ENCODE assay signal across 7 mouse cellular contexts in genomic region chr19:58456491-58457061, GRCm38 (mm10). TPM values are rescaled to one million over a fixed set of nuclear protein-coding genes. Genes with fewer than 3 reads are reported as not detected.
A peak's percentile ranks its signal among the peaks of the same experiment; 100 is the strongest.
DNase-seq lines count a peak whose midpoint lies in the region; ATAC-seq and TF ChIP-seq lines count a peak whose summit lies in the region.

No protein-coding gene starts in this region.

- H3K4me1 ChIP-seq in lung, embryonic 16.5 days (replicated peaks; ENCODE audit: control insufficient read depth, insufficient read depth, low read length) = peaks cover 13% of the 10 kb centered on the region
- peaks cover 50% of the 10 kb centered on the region for H3K4me1 ChIP-seq in forebrain, embryonic 15.5 days
- H3K4me1 ChIP-seq in liver, postnatal 0 days (ENCODE audit: insufficient read depth) = peaks cover 11% of the 10 kb centered on the region

- no peaks in the 10 kb centered on the region for H3K36me3 ChIP-seq in lung, embryonic 16.5 days (ENCODE audit: control insufficient read depth, insufficient read depth, low read length)
- H3K36me3 ChIP-seq in forebrain, embryonic 15.5 days = no peaks in the 10 kb centered on the region
- H3K36me3 ChIP-seq in liver, postnatal 0 days (replicated peaks; ENCODE audit: insufficient read depth, low read length) = 0 out of 2 replicates have a peak, but pooled peaks cover under 1% of the 10 kb centered on the region

- no peak for DNase-seq in lung, postnatal 10 days
- DNase-seq in liver, postnatal 0 days = peak; percentile 33
- no peak for DNase-seq in right cerebral cortex, postnatal 25 days
- no peak for DNase-seq in frontal cortex, postnatal 14 days (ENCODE audit: low spot score in 2 of 2)

- H3K9ac ChIP-seq in lung, embryonic 16.5 days (ENCODE audit: low read length) = no peak overlapping the region
- H3K9ac ChIP-seq in forebrain, embryonic 15.5 days (replicated peaks) = peak overlapping the region; percentile 48
- no peak overlapping the region for H3K9ac ChIP-seq in liver, postnatal 0 days (replicated peaks)

- H3K9me3 ChIP-seq in lung, embryonic 16.5 days (ENCODE audit: control insufficient read depth, low read length) = no peaks in the 10 kb centered on the region
- H3K9me3 ChIP-seq in forebrain, embryonic 15.5 days = no peaks in the 10 kb centered on the region
- no peaks in the 10 kb centered on the region for H3K9me3 ChIP-seq in liver, postnatal 0 days (ENCODE audit: low read length)

- peak overlapping the region; percentile 59 for H3K4me3 ChIP-seq in lung, embryonic 16.5 days (ENCODE audit: low read length)
- peak overlapping the region; percentile 50 for H3K4me3 ChIP-seq in forebrain, embryonic 15.5 days
- H3K4me3 ChIP-seq in liver, postnatal 0 days (ENCODE audit: low read depth, low read length) = peak overlapping the region; percentile 59

- peak overlapping the region; percentile 97; the same call in 1 of the 2 replicates for H3K4me2 ChIP-seq in lung, embryonic 16.5 days (ENCODE audit: low read depth, low read length)
- peak overlapping the region; percentile 94 for H3K4me2 ChIP-seq in forebrain, embryonic 15.5 days (replicated peaks)
- H3K4me2 ChIP-seq in liver, postnatal 0 days (ENCODE audit: low read depth, low read length) = peak overlapping the region; percentile 69

- TF ChIP-seq CTCF in liver, postnatal 0 days (IDR thresholded peaks at IDR 0.05; ENCODE audit: low read depth) = no peak

- no peak overlapping the region for H3K27ac ChIP-seq in lung, embryonic 16.5 days (ENCODE audit: low read length)
- no peak overlapping the region for H3K27ac ChIP-seq in forebrain, embryonic 15.5 days (replicated peaks)
- no peak overlapping the region for H3K27ac ChIP-seq in liver, postnatal 0 days (ENCODE audit: low read depth)

- WGBS in lung, embryonic 16.5 days = 5% methylated on average over 16 of the region's 16 CpGs
- 5% methylated on average over 16 of the region's 16 CpGs for WGBS in forebrain, embryonic 15.5 days
- WGBS in liver, postnatal 0 days (ENCODE audit: insufficient replicate concordance) = 11% methylated on average over 16 of the region's 16 CpGs

- no peak for ATAC-seq in lung, embryonic 16.5 days (ENCODE audit: low read depth)
- ATAC-seq in forebrain, embryonic 15.5 days (replicated peaks) = peak; percentile 41
- ATAC-seq in liver, postnatal 0 days = peak; percentile 12; the same call in 1 of the 2 replicates
- no peak for ATAC-seq in monocyte, adult 5-6 weeks (replicated peaks; ENCODE audit: insufficient number of reproducible peaks, low FRiP score, low TSS enrichment, poor library complexity, severe bottlenecking)

- peaks cover 15% of the 10 kb centered on the region for H3K27me3 ChIP-seq in lung, embryonic 16.5 days (ENCODE audit: control insufficient read depth, insufficient read depth, low read depth, low read length)
- H3K27me3 ChIP-seq in forebrain, embryonic 15.5 days = peaks cover 21% of the 10 kb centered on the region
- peaks cover 37% of the 10 kb centered on the region for H3K27me3 ChIP-seq in liver, postnatal 0 days (ENCODE audit: insufficient read depth, low read length)

- TF ChIP-seq EP300 in liver, postnatal 0 days (IDR thresholded peaks at IDR 0.05; ENCODE audit: low read depth) = no peak

RNA-seq across cellular contexts. Expression of gene Gfra1, which starts 0.9 kb away (rescaled TPM):
- 6.9 and 8.0 TPM in 2 replicates for polyA plus RNA-seq in lung, embryonic 16.5 days (2015; fragmentation: Nextera tagmentation; extraction: Ambion mirVana)
- polyA plus RNA-seq in forebrain, embryonic 15.5 days (2015; fragmentation: Nextera tagmentation; extraction: Ambion mirVana) = 12.1 and 12.6 TPM in 2 replicates
- polyA plus RNA-seq in liver, postnatal 0 days (2015; fragmentation: Nextera tagmentation; extraction: Ambion mirVana) = 8.4 and 8.8 TPM in 2 replicates
- 2.3 TPM in 1 of 3 replicates, not detected in the others for total RNA-seq in monocyte, adult 5-6 weeks (2017)

RNA-seq across cellular contexts. Expression of gene Ccdc172, which starts 55.2 kb away (rescaled TPM):
- not detected in 2 replicates for polyA plus RNA-seq in lung, embryonic 16.5 days (2015; fragmentation: Nextera tagmentation; extraction: Ambion mirVana)
- polyA plus RNA-seq in forebrain, embryonic 15.5 days (2015; fragmentation: Nextera tagmentation; extraction: Ambion mirVana) = not detected in 2 replicates
- not detected in 2 replicates for polyA plus RNA-seq in liver, postnatal 0 days (2015; fragmentation: Nextera tagmentation; extraction: Ambion mirVana)
- total RNA-seq in monocyte, adult 5-6 weeks (2017) = not detected in 3 replicates

Comparison
In these comparisons a context has a peak if more than half of its experiments do, and no peak if none do; other contexts are left out.
1. ATAC-seq: peak in forebrain, embryonic 15.5 days (single experiment) and liver, postnatal 0 days (single experiment); none in lung, embryonic 16.5 days (single experiment) and monocyte, adult 5-6 weeks (single experiment).
2. Peak in every context shown above with its lines, with median percentiles within 50 percentile points of each other: H3K4me2 ChIP-seq and H3K4me3 ChIP-seq.